Mouse (Mus musculus): ENCODE data around the gene Trpc5.

The Trpc5 gene

DNA sequence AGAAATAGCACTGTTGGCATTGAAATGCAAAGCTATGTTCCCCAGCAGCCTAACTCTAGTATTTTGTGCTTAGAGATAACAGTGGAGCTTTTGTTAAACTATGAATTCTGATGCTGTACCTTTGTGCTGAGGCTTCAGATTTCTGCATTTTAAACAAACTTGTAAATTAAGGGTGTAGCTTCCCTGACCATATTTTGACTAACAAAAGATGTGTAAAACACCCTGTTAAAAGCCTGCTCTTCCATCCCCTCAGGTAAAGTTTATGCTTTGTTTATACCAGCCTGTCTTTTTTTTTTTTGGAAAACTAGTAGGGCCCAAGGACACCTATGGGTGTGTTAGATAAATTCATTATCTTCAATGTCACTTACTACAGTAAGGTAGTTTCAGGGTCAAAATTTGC is 350.0 kb downstream of the Trpc5 start:
- in situ Hi-C loops (cut with MboI), result no loop called here

- in situ Hi-C loops (cut with MboI), result no loop called here
Observed at GRCm38 (mm10) chrX:144335332-144336015, 352.5 kb downstream of the Trpc5 start.
